Mouse (Mus musculus) kidney, adult 2 months (tissue): ENCODE data around the gene Klhl36. TPM values are rescaled to one million over a fixed set of nuclear protein-coding genes. Genes with fewer than 3 reads are reported as not detected.
A peak's percentile ranks its signal among the peaks of the same experiment; 100 is the strongest.

Experiments
- DNase-seq: peaks from one replicate; pipeline ENCODE4 v3.0.0; 2021
- H3K27ac ChIP-seq: fragments of 200-500 bp; 2 replicates; pipeline ENCODE4 v1.5.1; 2012; ENCODE audit warnings: low read depth, low read length, control low read depth, inconsistent platforms; ENCODE audit not compliant: insufficient read depth
- H3K27me3 ChIP-seq: fragments of 200-500 bp; replicated peaks from 2 replicates; pipeline ENCODE4 v1.6.1; 2012; ENCODE audit warnings: mild to moderate bottlenecking, moderate library complexity, low read length, inconsistent platforms; ENCODE audit not compliant: control insufficient read depth, insufficient read depth
- H3K36me3 ChIP-seq: fragments of 200-500 bp; 2 replicates; pipeline ENCODE4 v1.6.1; 2012; ENCODE audit warnings: mild to moderate bottlenecking, moderate library complexity, low read length, inconsistent platforms; ENCODE audit not compliant: control insufficient read depth, insufficient read depth
- H3K4me1 ChIP-seq: fragments of 200-500 bp; 2 replicates; pipeline ENCODE4 v1.6.1; 2011; ENCODE audit warnings: low read length; ENCODE audit not compliant: control insufficient read depth, insufficient read depth
- H3K4me3 ChIP-seq: fragments of 200-500 bp; 2 replicates; pipeline ENCODE4 v1.5.1; 2011; ENCODE audit warnings: mild to moderate bottlenecking, low read depth, low read length, control low read depth; ENCODE audit not compliant: insufficient read depth
- CTCF ChIP-seq: fragments of 200-500 bp; conservative IDR thresholded peaks from 2 replicates; pipeline ENCODE4 v1.5.1; 2011; ENCODE audit warnings: low read depth, mild to moderate bottlenecking, control low read depth, low read length, moderate library complexity, mixed read lengths; ENCODE audit not compliant: insufficient read depth, insufficient read length
- POLR2A ChIP-seq: fragments of 200-500 bp; IDR thresholded peaks from one replicate; pipeline ENCODE4 v1.6.1; 2011; ENCODE audit warnings: low read depth, low read length, control low read depth
- WGBS: fragments of 180-500 bp; shearing (Covaris S2); methylation state at CpG from one replicate; pipeline ENCODE4 v1.1.7; 2018; 5-methylcytosine and 5-hydroxymethylcytosine counted together
- polyA plus RNA-seq: library from polyadenylated mRNA; depleted of rRNA; stranded (reverse); fragments of >200 nt; gene quantifications from 2 replicates; pipeline ENCODE4 v1.2.3, GENCODE M21; 2012

Klhl36 gene
- polyA plus RNA-seq, 1 experiment, result 37.7 TPM

DNA sequence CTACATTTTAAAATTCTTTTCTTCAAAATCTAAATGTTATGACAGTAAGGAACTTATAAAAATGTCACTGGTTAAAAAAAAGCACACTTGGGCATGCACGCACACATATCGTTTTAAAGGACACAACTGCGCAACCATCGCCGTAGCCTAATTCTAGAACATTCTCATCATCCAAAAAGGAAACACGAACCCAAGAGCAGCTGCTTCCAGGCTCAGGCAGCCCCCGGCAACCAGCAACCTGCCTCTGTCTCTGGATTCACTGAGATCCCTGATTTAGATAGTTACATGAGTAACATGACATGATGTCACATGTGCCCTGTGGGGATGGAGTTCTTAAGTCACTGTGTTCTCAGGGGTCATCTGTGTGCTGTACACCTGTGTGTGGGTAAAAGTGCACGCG, 38.8 kb upstream of the Klhl36 start:
- H3K36me3 ChIP-seq, result no peaks in the 10 kb centered on the region
- TF ChIP-seq CTCF (no peak), POLR2A (no peak)
- DNase-seq, result no peak
- peaks cover 27% of the 10 kb centered on the region for H3K4me1 ChIP-seq
- WGBS, result 95% methylated on average over 9 of the region's 9 CpGs
- no peaks in the 10 kb centered on the region for H3K27me3 ChIP-seq
- no peak overlapping the region for H3K4me3 ChIP-seq
- H3K27ac ChIP-seq, result no peak overlapping the region

DNA sequence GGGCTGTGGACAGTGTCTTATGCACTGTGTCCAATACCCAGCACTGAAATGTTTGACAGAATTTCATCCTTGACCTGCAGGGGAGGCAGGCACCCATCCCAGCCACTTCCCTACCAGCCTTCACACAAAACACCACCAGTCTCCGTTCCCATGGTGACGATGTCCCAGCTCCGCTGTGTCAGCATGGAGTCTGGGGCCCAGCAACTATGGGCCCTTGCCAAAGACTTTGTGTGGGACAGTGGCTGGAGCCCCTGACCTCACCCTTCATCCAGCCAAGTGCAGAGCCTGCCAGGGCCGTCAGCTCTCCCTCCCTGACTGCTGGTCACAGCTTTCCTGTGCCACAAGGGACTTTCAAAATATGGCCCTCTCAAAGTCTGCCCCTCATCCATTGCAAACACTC, 38.0 kb upstream of the Klhl36 start:
- peak; percentile 76 for DNase-seq
- Histone ChIP-seq H3K36me3 (no peaks in the 10 kb centered on the region), H3K4me1 (peaks cover 27% of the 10 kb centered on the region), H3K4me3 (no peak overlapping the region), H3K27ac (no peak overlapping the region), H3K27me3 (no peaks in the 10 kb centered on the region)
- TF ChIP-seq POLR2A (no peak), CTCF (no peak)
- 49% methylated on average over 4 of the region's 4 CpGs for WGBS

DNA sequence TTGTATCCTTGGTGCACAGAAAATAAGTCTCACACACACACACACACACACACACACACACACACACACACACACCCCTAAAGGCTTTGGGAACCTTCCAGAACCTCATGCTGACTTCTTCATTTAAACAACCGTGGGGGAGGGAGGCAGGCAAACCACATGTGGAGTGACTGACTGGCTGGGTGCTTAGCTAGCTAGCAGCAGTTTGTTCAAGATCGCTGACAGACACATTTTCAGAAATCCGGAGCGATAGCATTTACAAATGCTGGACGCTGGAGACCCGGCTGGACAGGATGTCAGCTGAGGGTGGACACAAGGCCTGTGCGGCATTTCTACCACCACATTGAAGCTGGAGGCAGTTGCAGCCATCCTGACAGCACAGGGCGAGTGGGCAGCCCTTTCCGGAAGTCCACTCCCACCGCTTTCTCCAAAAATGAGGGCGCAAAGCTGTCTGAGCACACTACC, 37.2 kb upstream of the Klhl36 start:
- H3K27ac ChIP-seq, result peak overlapping the region; percentile 21
- peaks cover 27% of the 10 kb centered on the region for H3K4me1 ChIP-seq
- H3K36me3 ChIP-seq, result no peaks in the 10 kb centered on the region
- no peaks in the 10 kb centered on the region for H3K27me3 ChIP-seq
- DNase-seq, result peak; percentile 77
- H3K4me3 ChIP-seq, result no peak overlapping the region
- TF ChIP-seq POLR2A (no peak), CTCF (no peak)
- WGBS, result 45% methylated on average over 11 of the region's 11 CpGs

DNA sequence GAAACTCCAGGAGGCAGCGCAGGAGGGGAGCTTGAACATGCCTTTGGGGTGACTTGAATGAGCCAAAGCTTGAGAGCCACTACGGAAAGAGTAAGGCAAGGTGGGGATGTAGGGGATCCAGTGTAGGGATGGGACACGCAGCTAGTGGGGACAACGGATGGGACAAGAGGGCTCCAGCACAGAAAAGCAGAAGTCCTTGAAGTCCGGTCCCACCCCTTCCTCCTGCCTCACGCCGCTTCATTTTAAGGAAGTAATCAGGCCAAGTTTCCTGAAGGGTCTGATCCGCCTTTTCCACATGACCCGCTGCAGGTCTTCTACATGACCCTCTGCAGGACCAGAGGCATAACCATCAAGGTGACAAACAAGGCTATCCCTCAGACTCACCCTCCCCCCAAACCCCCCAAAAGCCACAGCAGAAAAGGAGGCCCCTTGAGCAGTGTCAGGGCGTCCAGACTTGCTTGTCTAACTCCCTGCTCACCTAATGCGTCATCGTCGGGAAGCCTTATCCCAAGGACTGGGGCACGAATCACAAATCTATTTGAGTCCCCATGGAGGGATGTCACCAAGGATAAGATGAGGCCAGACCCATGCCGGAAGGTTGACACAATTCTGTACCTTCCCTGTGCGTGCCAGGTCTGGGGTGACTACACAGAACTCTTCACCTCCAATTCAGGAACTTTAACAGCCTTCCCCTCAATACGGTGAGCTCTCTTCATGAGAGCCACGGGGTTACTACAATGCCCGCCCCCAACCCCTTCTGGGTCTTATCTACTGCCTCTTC, 35.9 kb upstream of the Klhl36 start:
- peaks cover 27% of the 10 kb centered on the region for H3K4me1 ChIP-seq
- DNase-seq, result peak; percentile 42
- WGBS, result 76% methylated on average over 19 of the region's 19 CpGs
- peak overlapping the region; percentile 20; the same call in 1 of the 2 replicates for H3K27ac ChIP-seq
- no peak for TF ChIP-seq CTCF
- no peak for TF ChIP-seq POLR2A
- H3K27me3 ChIP-seq, result no peaks in the 10 kb centered on the region
- H3K36me3 ChIP-seq, result no peaks in the 10 kb centered on the region
- H3K4me3 ChIP-seq, result no peak overlapping the region

DNA sequence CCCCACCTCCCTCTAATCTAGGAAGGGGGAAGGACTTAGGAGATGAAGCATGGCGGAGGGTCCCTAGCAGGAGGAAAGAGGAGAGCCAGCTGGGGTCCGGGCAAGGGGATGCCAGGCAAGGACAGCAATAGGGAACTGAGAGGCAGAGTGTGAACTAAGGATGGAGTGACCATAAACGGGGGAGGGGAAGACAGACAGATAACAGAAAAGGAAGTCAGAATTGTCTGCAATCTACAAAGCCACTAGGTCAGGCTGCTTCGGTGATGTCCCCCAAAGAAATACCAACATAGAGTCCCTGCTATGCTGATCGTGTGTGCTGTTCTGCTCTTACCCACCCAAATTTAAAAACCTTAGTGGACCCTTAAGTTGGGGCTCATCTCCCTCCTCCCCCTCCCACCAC, 35.1 kb upstream of the Klhl36 start:
- TF ChIP-seq CTCF (no peak), POLR2A (no peak)
- Histone ChIP-seq H3K4me1 (peaks cover 34% of the 10 kb centered on the region), H3K27ac (no peak overlapping the region), H3K4me3 (no peak overlapping the region), H3K27me3 (no peaks in the 10 kb centered on the region), H3K36me3 (no peaks in the 10 kb centered on the region)
- WGBS, result 75% methylated on average over 5 of the region's 5 CpGs
- no peak for DNase-seq

DNA sequence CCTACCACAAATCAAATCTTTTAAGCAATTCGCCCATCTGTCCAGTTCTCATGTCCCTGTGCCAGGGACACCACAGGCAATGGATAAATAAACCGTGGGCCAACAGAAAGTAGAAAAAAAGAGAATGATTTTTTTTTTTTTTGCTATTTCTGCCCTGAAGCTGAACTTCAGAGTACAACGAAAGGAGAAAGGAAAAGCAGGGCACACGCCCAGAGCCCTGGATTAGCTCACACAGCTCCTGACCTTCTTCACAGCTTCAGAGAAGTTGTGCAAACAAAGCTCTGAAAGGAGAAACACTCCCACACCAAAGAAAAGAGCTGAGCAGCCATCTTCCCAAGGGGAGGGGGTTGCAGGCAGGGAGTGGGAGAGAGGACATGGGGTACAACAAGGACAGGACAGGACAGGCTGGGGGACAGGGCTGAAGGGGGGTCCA, 34.3 kb upstream of the Klhl36 start:
- Histone ChIP-seq H3K36me3 (no peaks in the 10 kb centered on the region), H3K4me3 (no peak overlapping the region), H3K27me3 (no peaks in the 10 kb centered on the region), H3K27ac (no peak overlapping the region), H3K4me1 (peaks cover 41% of the 10 kb centered on the region)
- DNase-seq, result no peak
- WGBS, result 43% methylated on average over 4 of the region's 4 CpGs
- no peak for TF ChIP-seq CTCF
- no peak for TF ChIP-seq POLR2A

- no peak overlapping the region for H3K27ac ChIP-seq
- no peaks in the 10 kb centered on the region for H3K27me3 ChIP-seq
- WGBS, result 75% methylated on average over 10 of the region's 10 CpGs
- TF ChIP-seq CTCF, result no peak
- no peak for TF ChIP-seq POLR2A
- H3K36me3 ChIP-seq, result no peaks in the 10 kb centered on the region
- H3K4me3 ChIP-seq, result no peak overlapping the region
- DNase-seq, result no peak
- H3K4me1 ChIP-seq, result peaks cover 45% of the 10 kb centered on the region
Observed at GRCm38 (mm10) chr8:119829015-119829414, 33.1 kb upstream of the Klhl36 start.
